In the genomic region with DNA sequence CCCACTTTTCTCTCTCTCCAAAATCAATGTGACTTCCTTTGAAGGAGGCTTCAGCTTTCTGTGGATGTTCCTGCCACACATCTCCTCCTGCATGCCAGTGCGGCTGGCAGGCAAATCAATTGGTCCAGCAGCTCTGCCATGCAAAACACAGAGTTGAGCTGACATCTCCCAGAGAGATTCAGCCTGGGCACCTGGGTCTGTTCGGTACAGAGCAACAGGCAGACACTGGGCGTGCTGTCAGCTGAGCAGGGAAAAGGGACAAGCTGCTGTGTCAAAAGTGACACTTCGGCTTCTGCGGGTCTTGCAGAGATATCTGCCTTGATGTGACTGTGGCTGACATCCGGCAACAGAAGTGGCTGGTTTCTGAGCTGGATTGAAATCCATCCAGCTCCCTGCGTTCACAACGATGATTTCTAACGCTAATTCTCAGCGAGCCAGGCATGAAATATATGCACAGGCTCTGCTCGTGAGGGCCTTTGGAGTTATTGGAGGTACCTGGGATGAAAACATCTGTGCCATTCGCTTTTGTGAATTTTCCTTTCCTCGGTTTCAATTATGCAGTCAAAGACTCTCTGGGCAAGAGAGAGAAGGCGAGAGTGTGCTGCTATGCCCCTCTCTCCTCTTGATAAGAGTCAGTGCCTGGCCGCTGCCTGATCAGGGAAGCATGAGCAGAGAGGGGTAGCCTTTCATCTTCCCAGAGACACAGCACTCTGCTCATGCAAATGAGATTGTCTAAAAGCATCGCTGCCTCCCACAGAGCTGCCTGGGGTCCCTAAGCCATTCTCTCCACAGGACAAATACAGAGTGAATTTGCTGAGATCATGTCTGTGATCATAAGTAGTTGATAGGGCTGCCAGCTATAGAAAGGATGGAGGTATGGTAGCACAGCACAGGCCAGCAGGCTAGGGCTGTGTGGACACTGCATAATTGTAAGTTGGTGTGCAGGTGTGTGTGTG, we compare ENCODE assay signal across 10 mouse cellular contexts.
A peak's percentile ranks its signal among the peaks of the same experiment; 100 is the strongest.
DNase-seq lines count a peak whose midpoint lies in the region; ATAC-seq lines count a peak whose summit lies in the region.
"Had no signal": no experiment of that assay in that cellular context is flagged by ENCODE, and none has a peak within 500 bp of the region (broad histone marks: within the 10 kb centered on the region; RNA-seq: fewer than 3 reads in every experiment).

No protein-coding gene starts in this region.

- intact Hi-C loops in heart, postnatal 36 days (cut with DNase I): no loop called here
- intact Hi-C loops in left cerebral cortex, postnatal 25 days (cut with DNase I): no loop called here

- ATAC-seq in heart, embryonic 11.5 days (replicated peaks; ENCODE audit: insufficient number of reproducible peaks, low FRiP score, low TSS enrichment): no peak

- H3K4me3 ChIP-seq in heart, embryonic 11.5 days (ENCODE audit: low read depth, low read length): peak overlapping the region; percentile 18; the same call in 1 of the 2 replicates
- H3K4me3 ChIP-seq: liver, embryonic 15.5 days had no signal

- 23% methylated on average over 16 of the region's 16 CpGs for WGBS in heart, embryonic 11.5 days (ENCODE audit: insufficient replicate concordance)

- DNase-seq in heart, postnatal 36 days: no peak
- peak; percentile 17 to 27 for DNase-seq in right cerebral cortex, adult 2 months (ENCODE audit: low spot score in 2 of 2)
- DNase-seq in right cerebral cortex, postnatal 14 days: no peak
- DNase-seq in left cerebral cortex, postnatal 25 days (ENCODE audit: low spot score in 2 of 2): peak; percentile 31 to 34
- peak; percentile 31 for DNase-seq in right cerebral cortex, postnatal 25 days
- no peak for DNase-seq in gastrocnemius, adult 18-20 months (ENCODE audit: low spot score)
- DNase-seq in gastrocnemius, postnatal 10 days: no peak
- DNase-seq: thymus, postnatal 25 days had no signal

- H3K4me1 ChIP-seq in heart, embryonic 11.5 days (ENCODE audit: control insufficient read depth, insufficient read depth, low read length): peaks cover 8% of the 10 kb centered on the region
- H3K4me1 ChIP-seq: liver, embryonic 15.5 days had no signal

- no peak overlapping the region for H3K27ac ChIP-seq in heart, embryonic 11.5 days (ENCODE audit: low read depth, low read length)
- H3K27ac ChIP-seq: liver, embryonic 15.5 days had no signal

- H3K9me3 ChIP-seq in heart, embryonic 11.5 days (replicated peaks; ENCODE audit: control insufficient read depth, low read length): no peaks in the 10 kb centered on the region
- H3K9me3 ChIP-seq: liver, embryonic 15.5 days had no signal

- H3K36me3 ChIP-seq in heart, embryonic 11.5 days (ENCODE audit: control insufficient read depth, insufficient read depth, low read length): no peaks in the 10 kb centered on the region
- H3K36me3 ChIP-seq: liver, embryonic 15.5 days had no signal

- H3K9ac ChIP-seq in heart, embryonic 11.5 days (ENCODE audit: low read depth, low read length): no peak overlapping the region
- H3K9ac ChIP-seq: liver, embryonic 15.5 days had no signal

- H3K27me3 ChIP-seq in heart, embryonic 11.5 days (ENCODE audit: control insufficient read depth, insufficient read depth, low read length): 0 out of 2 replicates have a peak, but pooled peaks cover 3% of the 10 kb centered on the region
- H3K27me3 ChIP-seq: liver, embryonic 15.5 days had no signal

- H3K4me2 ChIP-seq in heart, embryonic 11.5 days: peak overlapping the region; percentile 53
- H3K4me2 ChIP-seq: liver, embryonic 15.5 days had no signal

Comparison
In these comparisons a context has a peak if more than half of its experiments do, and no peak if none do; other contexts are left out.
1. DNase-seq: peak in right cerebral cortex, adult 2 months (2 of 2), left cerebral cortex, postnatal 25 days (2 of 2) and right cerebral cortex, postnatal 25 days (single experiment); none in heart, postnatal 36 days (0 of 2), right cerebral cortex, postnatal 14 days (single experiment), gastrocnemius, adult 18-20 months (single experiment) and gastrocnemius, postnatal 10 days (single experiment).